Mouse (Mus musculus): ENCODE data around the gene Rhbdf2.

Gene Rhbdf2

GRCm38 (mm10) chr11:116591621-116592020 is 35.2 kb downstream of the Rhbdf2 start:
- DNase-seq (ENCODE audit: extremely low spot score, low spot score), result no peak

- DNase-seq (ENCODE audit: extremely low spot score, low spot score), result no peak
Observed at GRCm38 (mm10) chr11:116589574-116589973, 37.2 kb downstream of the Rhbdf2 start.

GRCm38 (mm10) chr11:116589020-116589531 is 37.7 kb downstream of the Rhbdf2 start:
- no peak for DNase-seq (ENCODE audit: extremely low spot score, low spot score)

- DNase-seq (ENCODE audit: extremely low spot score, low spot score), result peak; percentile 80
Observed at GRCm38 (mm10) chr11:116586801-116587631, 39.8 kb downstream of the Rhbdf2 start.

GRCm38 (mm10) chr11:116586310-116586709 is 40.5 kb downstream of the Rhbdf2 start, which contains the start of gene Aanat:
Gene Aanat (plus strand): TSS chr11:116586432.
- DNase-seq (ENCODE audit: extremely low spot score, low spot score), result no peak

- DNase-seq (ENCODE audit: extremely low spot score, low spot score), result no peak
Observed at GRCm38 (mm10) chr11:116585682-116586081, 41.1 kb downstream of the Rhbdf2 start.

GRCm38 (mm10) chr11:116581376-116581814 is 45.4 kb downstream of the Rhbdf2 start, which contains the start of gene Ube2o:
Gene Ube2o (minus strand): TSS chr11:116581447.
- DNase-seq (ENCODE audit: extremely low spot score, low spot score), result no peak

GRCm38 (mm10) chr11:116580711-116581375 is 46.0 kb downstream of the Rhbdf2 start:
- peak; percentile 84 for DNase-seq (ENCODE audit: extremely low spot score, low spot score)

- no peak for DNase-seq (ENCODE audit: extremely low spot score, low spot score)
Observed at GRCm38 (mm10) chr11:116580031-116580652, 46.7 kb downstream of the Rhbdf2 start.

- no peak for DNase-seq (ENCODE audit: extremely low spot score, low spot score)
Observed at GRCm38 (mm10) chr11:116579280-116579679, 47.5 kb downstream of the Rhbdf2 start.

GRCm38 (mm10) chr11:116575396-116575795 is 51.4 kb downstream of the Rhbdf2 start:
- DNase-seq (ENCODE audit: extremely low spot score, low spot score), result no peak

- DNase-seq (ENCODE audit: extremely low spot score, low spot score), result no peak
Observed at GRCm38 (mm10) chr11:116574982-116575381, 51.8 kb downstream of the Rhbdf2 start.

- no peak for DNase-seq (ENCODE audit: extremely low spot score, low spot score)
Observed at GRCm38 (mm10) chr11:116574486-116574885, 52.3 kb downstream of the Rhbdf2 start.

- DNase-seq (ENCODE audit: extremely low spot score, low spot score), result no peak
Observed at GRCm38 (mm10) chr11:116572756-116573543, 53.9 kb downstream of the Rhbdf2 start.

GRCm38 (mm10) chr11:116571767-116572679 is 54.8 kb downstream of the Rhbdf2 start:
- no peak for DNase-seq (ENCODE audit: extremely low spot score, low spot score)

GRCm38 (mm10) chr11:116570821-116571220 is 56.0 kb downstream of the Rhbdf2 start:
- DNase-seq (ENCODE audit: extremely low spot score, low spot score), result no peak

- DNase-seq (ENCODE audit: extremely low spot score, low spot score), result no peak
Observed at GRCm38 (mm10) chr11:116567531-116567930, 59.3 kb downstream of the Rhbdf2 start.

GRCm38 (mm10) chr11:116565283-116566041 is 61.4 kb downstream of the Rhbdf2 start:
- no peak for DNase-seq (ENCODE audit: extremely low spot score, low spot score)

- no peak for DNase-seq (ENCODE audit: extremely low spot score, low spot score)
Observed at GRCm38 (mm10) chr11:116556308-116556707, 70.5 kb downstream of the Rhbdf2 start.
